Mouse (Mus musculus) frontal cortex, postnatal 25 days (tissue): ENCODE results near the gene A930002H24Rik.
A peak's percentile ranks its signal among the peaks of the same experiment; 100 is the strongest.
"Not testable (repeated sequence)": the region's sequence is repeated elsewhere in the genome, so short reads cannot be mapped to it uniquely, and the experiment has no call there.

Experiments used
- DNase-seq, 2 experiments: peaks; one replicate each; pipeline ENCODE4 v3.0.0; 2022; ENCODE audit warnings: low spot score in 2 of 2

A930002H24Rik gene

DNA sequence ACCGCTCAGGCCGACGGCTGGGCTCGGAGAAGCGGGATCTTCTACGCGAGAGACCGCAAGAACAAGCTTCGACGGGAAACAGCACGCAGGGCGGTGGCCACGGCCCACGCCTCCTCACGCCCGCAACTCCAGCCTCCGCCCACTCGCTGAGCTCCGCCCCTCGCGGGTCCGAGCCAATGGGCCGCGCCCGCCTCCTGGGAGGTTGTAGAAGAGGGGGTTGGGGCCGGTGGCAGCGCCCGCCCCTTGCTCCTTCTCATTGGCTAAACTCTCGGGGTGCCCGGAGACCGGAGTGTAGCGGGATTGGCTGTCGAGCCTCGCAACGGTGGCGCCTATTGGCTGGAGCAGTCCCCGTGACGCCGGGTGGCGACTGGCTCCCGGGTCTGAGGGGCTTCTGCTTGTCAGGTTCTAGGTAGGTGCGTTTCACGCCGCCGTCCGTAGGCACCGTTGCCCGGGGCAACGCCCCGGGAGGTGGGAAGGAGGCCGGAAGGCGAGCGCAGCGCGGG is at the start of gene A930002H24Rik:
Gene A930002H24Rik, minus strand, starts transcription at position 145 of the 503 bp plus-strand sequence.
- DNase-seq, result peak; percentile 95 to 97

DNA sequence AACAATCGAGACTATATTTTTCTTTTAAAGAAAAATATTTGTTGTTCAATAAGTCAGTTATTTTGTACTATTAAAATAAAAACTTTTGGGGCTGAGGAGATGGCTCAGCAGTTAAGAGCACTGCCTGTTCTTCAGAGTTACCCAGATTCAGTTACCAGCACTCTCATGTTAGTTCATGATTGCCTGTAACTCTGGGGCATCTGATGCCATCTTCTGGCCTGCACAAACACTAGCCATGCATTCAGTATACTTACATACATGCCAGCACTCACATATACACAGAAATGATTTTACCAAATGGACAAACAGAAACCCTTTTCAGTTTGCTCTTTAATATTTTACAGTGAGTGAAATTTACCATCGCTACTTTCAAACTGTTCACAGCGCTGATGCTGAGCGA is 45.7 kb upstream of the A930002H24Rik start:
- DNase-seq, result no peak

DNA sequence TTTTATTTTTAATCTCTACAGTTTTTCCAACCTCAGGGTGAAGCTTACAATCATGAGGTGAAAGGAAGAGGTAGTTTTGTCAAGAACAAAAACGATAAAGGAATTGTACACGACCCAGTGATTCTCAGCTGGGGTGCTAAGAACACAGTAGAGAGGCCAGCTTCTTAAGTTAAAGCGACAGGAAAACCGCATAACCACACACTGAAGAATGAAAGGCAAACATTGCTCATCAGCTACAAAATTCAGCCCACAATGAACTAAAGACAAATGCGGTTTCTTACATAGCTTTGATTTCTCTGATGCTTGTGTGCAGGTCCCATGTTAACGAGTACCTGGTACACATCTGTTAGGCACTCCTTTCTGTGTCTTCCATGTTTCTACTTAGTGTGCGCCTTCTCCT is 33.5 kb upstream of the A930002H24Rik start:
- no peak for DNase-seq

DNA sequence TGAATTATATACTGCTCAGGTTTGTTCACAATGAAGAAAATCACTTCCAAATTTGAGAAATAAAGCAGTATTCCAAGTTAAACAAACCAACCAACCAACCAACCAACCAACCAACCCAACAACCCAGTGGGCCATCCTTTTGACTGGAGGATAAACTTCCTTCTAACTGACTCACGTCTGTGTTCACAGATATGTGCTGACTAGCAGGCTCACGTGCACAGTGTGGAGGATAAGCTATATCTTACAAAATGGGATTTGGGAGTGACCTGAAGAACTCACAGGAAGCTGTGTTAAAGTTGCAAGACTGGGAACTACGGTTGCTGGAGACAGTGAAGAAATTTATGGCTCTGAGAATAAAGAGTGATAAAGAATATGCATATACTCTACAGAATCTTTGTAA is 32.2 kb upstream of the A930002H24Rik start:
- no peak for DNase-seq

DNA sequence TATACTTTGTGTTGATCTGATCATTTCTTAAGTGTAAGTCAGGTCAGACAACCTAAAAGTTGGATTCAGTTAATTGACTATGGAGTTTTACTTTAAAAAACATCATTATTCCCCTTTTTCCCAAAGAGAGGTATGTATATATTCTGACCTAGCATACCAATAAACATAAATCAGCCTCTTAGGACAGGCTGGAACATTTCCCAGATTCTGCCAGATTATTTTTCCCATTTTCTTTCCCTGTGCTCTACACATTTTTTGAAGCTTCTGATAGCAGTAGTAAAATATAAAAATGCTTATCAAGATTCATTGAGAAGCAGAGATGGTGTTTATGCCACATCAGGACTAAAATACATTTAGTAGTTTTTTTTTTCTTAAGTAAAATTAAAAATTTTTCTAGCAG is 27.0 kb upstream of the A930002H24Rik start:
- DNase-seq, result no peak

- DNase-seq, result no peak
Measured at GRCm38 (mm10) chr17:63886988-63887387, 23.4 kb upstream of the A930002H24Rik start.

DNA sequence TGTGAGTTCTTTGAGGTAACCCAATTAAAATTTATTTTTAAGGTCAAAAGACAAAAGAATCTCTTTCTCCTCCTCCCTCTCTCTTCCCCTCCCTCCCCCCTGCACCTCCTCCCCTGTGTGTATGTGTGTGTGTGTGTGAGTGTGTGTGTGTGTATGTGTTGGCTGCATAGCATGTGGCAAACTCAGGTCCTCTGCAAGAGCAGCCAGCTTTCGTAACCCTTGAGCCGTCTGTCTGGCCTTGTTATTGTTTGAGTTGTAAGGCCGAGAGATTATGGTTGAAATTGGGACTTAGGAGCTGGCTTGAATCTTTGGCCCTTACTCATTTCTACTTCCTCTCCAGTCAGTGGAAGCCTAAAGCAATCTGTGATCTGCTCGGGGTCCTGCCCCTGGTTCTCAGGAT is 16.4 kb upstream of the A930002H24Rik start:
- no peak for DNase-seq

DNA sequence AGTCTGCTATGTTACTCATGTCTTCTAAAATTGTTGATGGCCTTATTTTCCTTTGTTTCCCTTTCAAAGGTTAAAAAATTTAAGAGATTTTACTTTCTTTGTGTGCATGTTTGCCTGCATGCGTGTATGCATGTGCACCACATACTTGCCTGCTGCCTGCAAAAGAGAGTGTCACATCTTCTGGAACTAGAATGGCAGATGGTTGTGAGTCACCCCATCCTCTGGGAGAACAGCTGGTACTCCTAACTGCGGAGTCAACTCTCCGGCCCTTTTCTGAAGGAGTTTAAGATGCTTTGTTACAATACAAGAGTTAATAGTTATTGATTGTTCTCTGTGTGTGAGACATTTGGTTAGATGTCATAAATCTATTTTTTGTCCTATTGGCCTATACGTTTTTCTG is 15.3 kb upstream of the A930002H24Rik start:
- DNase-seq, result peak in 1 of 2 experiments; percentile 12

- DNase-seq, result no peak
Measured at GRCm38 (mm10) chr17:63871773-63872172, 8.2 kb upstream of the A930002H24Rik start.

- no peak for DNase-seq
Measured at GRCm38 (mm10) chr17:63864171-63864571, 580 bp upstream of the A930002H24Rik start.

- peak in 1 of 2 experiments; percentile 7 for DNase-seq
Measured at GRCm38 (mm10) chr17:63863012-63863630, 470 bp downstream of the A930002H24Rik start, which contains the start of gene Fer. Gene Fer, plus strand, starts transcription at chr17:63863062.

DNA sequence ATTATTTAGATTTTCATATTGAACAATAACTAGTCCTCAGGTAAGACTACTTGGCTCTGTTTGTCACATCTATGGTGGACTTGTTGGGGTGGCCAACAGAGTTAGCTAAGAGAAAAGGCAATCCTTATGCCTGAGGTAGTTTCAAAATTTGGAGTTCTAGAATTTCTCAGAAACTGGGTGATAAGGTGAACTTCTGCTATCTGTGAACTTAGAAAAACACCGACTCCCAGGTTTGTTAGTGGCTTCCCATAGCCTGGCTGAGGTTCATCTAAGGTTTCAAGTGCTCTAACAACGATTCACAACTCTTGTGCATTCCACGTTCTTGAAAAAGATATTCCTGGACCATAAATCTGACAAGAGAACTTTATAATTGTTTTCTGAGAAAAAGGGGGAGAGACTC is 1.2 kb downstream of the A930002H24Rik start:
- DNase-seq, result no peak

GRCm38 (mm10) chr17:63860988-63861387 is 2.6 kb downstream of the A930002H24Rik start:
- DNase-seq, result no peak

DNA sequence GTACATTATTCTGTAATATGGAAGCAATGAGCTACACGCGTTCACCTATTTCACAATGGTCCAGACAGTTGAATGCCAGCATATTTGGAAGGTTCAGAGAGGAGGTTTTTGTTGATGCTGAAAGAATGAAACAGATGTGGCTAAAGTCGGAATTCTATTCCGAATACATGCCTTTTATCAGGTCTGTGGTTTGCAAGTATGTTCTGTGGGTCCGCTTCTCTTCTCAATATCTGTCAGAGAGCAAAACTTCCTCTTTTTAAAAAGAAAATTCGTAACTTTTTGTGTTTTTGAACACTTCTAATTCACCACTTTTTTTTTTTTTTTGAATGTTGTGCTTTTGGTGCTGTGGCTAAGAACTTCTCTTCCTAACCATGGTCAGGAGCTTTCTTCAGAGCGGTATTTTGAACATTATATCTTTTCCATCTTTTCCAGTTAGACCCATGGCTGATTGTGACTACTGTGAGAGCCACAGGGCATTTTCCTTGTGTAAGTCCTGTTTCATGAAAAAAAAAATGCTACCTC is 6.5 kb downstream of the A930002H24Rik start:
- DNase-seq, result no peak

DNA sequence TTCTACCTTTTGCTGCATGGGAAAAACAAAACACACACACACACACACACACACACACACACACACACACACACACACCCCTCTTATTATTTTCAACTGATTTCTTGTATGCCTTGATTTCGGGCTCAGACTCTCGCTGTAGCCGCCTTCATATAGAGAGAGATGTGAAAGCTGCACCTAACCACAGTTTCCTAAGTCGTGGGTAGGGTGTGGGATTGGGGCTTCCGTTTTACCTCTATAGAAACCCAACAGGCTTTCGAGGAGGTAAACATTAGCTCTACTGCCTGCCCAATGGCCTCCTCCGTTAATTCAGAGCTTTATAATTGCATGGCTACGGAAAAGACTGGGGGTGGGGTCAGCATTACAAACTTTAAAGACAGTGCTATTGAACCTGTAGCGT is 13.6 kb downstream of the A930002H24Rik start:
- DNase-seq, result no peak

DNA sequence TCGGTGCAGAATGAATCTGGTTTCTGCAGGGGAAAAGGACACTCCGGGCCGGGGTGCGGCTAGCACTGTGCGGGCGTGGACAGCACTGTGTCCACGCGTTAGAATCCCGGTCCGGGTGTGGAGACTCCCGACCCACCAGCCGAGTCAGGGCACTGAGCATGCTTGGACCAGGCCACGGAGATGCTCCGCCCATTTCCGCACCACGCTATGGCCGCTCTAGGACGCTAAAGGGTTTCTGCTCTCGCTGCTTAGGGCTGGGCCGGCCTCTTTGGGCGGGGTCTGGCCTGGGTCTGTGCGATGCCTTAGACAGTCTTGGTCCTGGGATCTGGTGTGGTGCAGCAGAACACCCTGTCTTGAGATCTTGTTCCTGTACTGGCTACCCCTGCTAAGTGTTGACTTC is 14.0 kb downstream of the A930002H24Rik start:
- DNase-seq, result peak; percentile 53 to 73

GRCm38 (mm10) chr17:63849151-63849550 is 14.4 kb downstream of the A930002H24Rik start:
- no peak for DNase-seq

DNA sequence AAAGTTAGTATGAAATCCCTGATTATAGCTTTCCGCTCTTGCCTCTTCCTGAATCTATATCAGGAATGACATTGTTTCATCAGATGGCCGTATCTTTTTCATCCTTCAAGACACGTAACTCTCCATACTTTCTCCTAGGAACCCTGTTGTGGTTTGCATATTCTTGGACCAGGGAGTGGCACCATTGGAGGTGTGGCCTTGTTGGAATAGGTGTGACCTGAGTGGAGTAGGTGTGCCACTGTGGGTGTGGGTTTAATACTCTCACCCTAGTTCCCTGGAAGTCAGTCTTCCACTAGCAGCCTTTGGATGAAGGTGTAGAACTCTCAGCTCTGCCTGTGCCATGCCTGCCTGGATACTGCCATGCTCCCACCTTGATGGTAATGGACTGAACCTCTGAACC is 17.8 kb downstream of the A930002H24Rik start:
- DNase-seq, result not testable (repeated sequence)

DNA sequence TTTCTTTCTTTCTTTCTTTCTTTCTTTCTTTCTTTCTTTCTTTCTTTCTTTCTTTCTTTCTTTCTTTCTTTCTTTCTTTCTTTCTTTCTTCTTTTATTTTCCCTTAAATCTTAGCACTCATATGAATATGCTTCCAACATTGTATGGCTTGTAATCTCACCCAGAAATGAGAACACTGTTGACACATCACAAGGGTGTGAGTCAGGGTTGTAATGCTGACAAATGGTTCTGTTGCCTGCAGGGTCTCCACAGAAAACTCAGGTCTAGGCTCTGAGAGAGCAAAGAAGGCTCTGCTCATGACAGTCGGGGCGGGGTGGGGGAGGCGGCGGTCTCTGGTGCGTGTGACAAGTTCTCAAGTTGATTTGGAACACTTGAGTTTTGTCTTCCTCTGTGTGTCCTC is 18.7 kb downstream of the A930002H24Rik start:
- DNase-seq, result no peak

GRCm38 (mm10) chr17:63842226-63842625 is 21.4 kb downstream of the A930002H24Rik start:
- DNase-seq, result no peak

DNA sequence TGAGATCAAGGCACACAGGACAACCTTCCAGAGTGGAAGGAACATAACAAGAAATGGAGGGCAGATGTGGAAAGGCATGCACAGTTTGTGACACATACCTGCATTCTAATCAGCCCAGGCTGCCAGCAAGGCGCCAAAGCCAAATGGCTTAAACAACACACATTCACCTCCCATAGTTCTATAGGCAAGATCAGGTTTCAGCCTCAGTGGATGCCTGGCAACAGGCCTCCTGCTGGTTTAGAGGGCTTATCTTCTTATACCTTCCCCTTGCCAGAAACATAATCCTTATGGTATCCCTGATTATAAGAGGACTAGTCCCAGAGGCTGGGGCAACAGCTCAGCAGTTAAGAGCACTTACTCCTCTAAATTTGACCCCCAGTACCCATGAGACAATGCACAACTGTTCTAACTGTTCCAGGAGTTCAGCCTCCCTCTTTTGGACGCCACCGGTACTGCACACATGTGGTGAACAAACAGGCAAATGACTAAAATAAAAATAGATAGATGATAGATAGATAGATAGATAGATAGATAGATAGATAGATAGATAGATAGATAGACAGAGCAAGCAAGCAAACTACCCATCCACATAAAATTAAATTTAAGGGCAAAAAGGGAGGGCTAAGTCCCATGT is 23.8 kb downstream of the A930002H24Rik start:
- DNase-seq, result no peak

- DNase-seq, result no peak
Measured at GRCm38 (mm10) chr17:63838144-63838543, 25.4 kb downstream of the A930002H24Rik start.

DNA sequence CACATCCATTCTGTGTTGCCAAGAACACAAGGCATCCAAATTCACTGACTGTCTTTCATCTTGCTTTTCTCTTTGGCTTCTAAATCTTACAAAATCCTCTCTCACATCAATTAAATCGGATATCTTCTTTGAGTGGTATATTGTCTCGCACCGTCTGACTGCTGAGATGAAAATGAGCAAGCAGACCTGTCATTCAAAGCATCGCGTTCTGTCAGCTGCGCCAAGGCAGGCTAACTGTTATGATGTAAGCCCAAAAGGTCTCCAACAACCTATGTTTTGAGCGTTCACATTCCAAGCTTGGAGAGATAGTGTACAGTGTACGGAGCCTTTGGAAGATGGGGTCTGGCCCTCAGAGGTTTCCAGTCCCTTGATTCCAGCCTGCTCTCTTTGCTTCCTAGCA is 26.9 kb downstream of the A930002H24Rik start:
- no peak for DNase-seq
